Mouse (Mus musculus) activated CD4-positive, CD25-positive, alpha-beta regulatory T cell (primary cell): Measurements from ENCODE around the gene St6galnac4. TPM values are rescaled to one million over a fixed set of nuclear protein-coding genes. Genes with fewer than 3 reads are reported as not detected.

ENCODE experiments used
- polyA plus RNA-seq, 2 experiments: library from polyadenylated mRNA; unstranded; fragments of 100-300 nt; shearing (Covaris generic); gene quantifications; one replicate each; pipeline ENCODE4 v1.2.1; 2017

Gene St6galnac4
- 10 to 100 TPM; 39.3 to 52.8 TPM for polyA plus RNA-seq

DNA sequence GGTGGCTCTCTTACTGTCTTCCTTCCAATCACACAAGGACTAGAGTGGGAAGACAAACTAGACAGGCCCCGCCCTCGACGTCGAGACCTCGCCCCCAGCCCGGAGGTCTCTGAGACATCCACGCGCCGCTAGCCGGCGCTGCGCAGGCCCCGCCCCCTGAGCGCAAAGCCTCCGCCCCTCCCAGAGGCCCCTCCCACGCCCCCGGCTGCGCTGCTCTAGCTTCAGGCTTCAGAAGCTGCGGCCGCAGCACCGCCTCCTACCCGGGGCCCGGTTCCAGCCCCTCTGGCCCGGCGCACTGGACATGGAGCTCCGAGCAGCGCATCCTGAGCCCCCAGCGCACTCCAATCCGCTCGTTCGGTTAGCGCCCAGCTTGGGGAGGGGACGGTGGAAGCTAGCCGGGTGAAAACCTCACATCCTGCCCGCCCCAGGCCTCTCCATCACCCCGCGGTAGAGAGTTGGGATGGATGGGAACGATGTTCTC, at the start of gene St6galnac4:
Gene St6galnac4 (plus strand): TSS at position 225 of the 481 bp plus-strand sequence.

DNA sequence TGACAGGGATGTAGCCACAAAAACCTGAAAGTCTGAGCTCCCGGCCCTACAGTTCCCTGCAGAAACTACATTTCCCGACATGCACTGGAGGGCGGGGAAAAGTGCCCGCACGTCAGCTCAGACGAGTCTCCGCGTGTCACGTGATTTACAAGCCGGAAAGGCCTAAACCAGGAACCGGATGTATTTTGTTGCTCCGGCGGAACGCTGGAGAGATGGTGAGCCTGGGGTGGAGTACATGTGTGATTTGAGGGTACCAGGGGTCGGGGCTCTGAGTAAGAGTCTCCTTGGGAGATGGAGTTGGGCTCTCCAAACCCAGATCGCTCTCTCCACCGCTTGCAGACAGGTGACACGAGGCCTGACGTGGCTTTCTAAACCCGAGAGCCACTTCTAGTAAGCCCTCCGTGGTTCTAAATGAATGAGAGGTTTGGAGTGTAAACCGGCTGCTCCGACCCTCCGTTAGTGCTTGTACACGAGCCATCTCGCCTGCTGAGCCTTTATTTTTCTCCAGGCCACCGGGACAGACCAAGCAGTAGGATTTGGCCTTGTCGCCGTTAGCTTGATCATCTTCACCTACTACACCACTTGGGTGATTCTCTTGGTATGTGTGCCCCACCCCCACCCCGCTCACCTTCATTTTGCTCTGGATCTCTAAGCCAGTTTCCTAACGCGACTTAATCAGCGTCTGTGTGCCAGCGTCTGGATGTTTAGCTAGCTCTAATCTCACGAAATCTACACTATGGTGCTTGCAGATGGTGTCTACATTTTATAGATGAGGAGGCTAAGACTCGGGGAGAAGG, 16.0 kb upstream of the St6galnac4 start, which contains the start of gene Dpm2:
Gene Dpm2 (plus strand): TSS at position 161 of the 797 bp plus-strand sequence.

DNA sequence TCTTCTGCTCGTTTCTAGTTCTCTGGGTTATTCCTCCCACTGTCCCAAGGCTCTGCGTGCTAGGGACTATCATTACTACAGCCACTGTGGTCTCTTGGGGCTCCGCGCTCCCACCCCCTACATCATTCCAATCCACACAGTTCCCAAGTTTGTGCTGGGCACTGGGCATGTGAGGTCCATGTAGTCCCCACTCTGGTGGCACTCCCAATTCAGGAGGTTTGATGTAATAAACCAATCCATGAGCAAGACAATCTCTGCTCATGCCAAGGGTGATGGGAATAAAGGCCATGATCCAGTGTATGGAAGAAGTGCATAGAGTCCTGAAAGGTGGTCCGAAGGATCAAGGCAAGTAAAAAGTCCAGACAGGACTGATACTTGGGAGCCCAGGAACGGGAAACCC, 12.4 kb upstream of the St6galnac4 start, which contains the start of gene Pip5kl1:
Gene Pip5kl1 (plus strand): TSS at position 301 of the 400 bp plus-strand sequence.

DNA sequence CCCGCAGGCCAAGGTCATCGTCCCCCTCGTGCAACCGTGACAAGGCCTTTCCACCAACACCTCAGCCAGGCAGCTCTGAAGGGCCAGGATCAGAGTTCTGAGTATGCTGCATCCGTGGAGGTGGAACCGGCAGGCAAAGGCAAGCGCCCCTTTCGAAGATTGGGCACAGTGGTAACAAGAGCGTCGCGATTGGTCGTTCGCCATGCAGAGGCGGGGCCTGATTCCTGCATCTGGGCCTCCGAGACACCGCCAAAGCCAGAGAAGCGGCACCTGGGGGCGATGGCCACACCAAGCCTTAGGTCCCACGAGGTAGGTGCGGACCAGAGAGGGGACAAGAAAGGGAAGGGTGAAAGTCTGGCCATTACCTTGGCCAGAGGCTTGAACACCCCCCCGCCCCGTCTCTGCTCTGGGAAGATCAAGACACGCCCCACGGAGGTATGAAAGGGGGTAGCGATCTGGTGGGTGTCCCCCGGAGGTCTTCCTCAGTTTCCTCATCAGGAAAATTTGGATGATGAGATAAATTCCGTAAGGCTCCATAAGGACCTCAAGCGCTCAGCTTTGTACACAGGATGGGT, 11.2 kb upstream of the St6galnac4 start, which contains the start of gene 9430097D07Rik:
Gene 9430097D07Rik (minus strand): TSS at position 99 of the 575 bp plus-strand sequence.

DNA sequence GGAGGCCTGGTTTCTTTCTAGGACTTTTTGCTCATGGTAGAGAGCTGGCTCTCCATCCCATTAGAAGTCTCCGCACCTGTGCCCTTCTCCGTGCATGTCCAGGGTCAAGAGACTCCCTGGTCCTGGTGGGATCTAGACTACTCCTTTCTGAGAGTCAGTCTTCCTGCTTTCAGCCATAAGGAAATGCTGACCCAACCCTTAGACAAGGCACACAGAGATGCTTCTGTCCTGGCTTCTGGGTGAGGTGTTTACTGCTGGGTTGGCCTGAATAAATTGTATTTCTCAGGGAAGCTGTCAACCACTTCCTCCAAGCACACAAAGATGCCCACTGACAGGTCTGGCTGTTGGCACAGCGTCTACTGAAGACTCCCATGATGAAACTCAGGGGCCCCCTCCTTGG, 12.5 kb downstream of the St6galnac4 start, which contains the start of gene St6galnac6:
Gene St6galnac6 (plus strand): TSS at position 301 of the 400 bp plus-strand sequence.

DNA sequence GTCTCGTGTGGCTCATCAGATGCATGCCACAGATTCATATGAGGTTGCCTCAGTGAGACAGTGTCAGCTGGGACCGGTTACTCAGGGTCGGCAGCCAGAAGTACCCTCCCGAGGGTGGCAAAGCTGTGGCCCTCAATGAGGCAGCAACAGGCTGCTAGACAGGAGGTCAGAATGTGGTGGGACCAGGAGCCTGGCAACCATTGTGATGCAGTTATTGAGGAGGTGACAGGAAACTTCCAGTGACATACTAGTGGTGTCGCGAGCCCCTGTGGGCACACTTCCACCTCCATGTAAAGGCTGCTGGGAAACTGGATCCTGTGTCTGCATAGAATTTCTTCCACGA, 34.6 kb downstream of the St6galnac4 start, which contains the start of gene Ak1:
Gene Ak1 (plus strand): TSS at position 242 of the 343 bp plus-strand sequence.

DNA sequence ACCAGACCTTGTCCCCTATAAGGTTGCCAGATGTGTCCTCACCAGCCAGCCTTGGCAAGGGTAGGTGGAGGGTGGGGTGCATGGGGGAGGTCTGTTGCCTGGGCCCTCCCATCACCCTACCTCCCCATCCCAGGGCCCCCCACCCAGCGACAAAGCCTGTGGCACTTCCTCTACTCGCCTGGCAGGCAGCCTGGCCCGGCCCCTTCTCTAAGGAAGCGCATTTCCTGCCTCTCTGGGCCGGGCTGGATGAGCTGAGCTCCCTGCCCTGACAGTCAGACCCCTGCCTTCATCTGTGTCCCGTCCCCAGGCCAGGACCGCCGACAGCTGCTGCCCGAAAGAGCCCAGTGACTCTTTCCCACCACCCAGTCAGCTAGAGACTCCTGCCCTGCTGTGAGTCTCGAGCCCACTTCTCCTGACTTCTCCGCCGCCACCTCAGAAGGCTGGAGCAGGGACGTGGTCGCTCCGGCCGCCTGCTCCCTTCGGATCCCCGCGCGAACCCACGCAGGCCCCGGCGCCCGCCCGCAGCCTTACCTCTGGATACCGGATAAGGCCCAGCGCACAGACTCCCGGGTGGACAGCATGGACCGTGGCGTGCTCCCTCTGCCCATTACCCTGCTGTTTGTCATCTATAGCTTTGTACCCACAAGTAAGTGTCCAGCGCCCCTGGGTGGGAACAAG, 59.6 kb downstream of the St6galnac4 start, which contains the start of gene Eng:
Gene Eng (plus strand): TSS at position 217 of the 678 bp plus-strand sequence.

Other genes with a start within 250 kb of the St6galnac4 start
- gene Ciz1, start 234.8 kb upstream of the St6galnac4 start, polyA plus RNA-seq, result 10 to 100 TPM; 66.8 to 80.0 TPM
- under 1 TPM in 1 of 2 experiments, not detected in 1; 0.09 TPM for gene Dnm1, start 233.8 kb upstream of the St6galnac4 start, polyA plus RNA-seq
- 100 to 1,000 TPM in 1 of 2 experiments, 10 to 100 TPM in 1; 98.1 to 113 TPM for gene 1110008P14Rik, start 205.2 kb upstream of the St6galnac4 start, polyA plus RNA-seq
- gene Lcn2, start 198.8 kb upstream of the St6galnac4 start, polyA plus RNA-seq, result not detected
- gene Ptges2, start 191.2 kb upstream of the St6galnac4 start, polyA plus RNA-seq, result 10 to 100 TPM; 13.0 to 23.5 TPM
- gene Naif1, start 136.6 kb upstream of the St6galnac4 start, polyA plus RNA-seq, result 1 to 10 TPM; 6.9 to 7.4 TPM
- gene Slc25a25, start 135.7 kb upstream of the St6galnac4 start, polyA plus RNA-seq, result 10 to 100 TPM; 11.6 to 15.5 TPM
- gene Fam102a, start 51.8 kb upstream of the St6galnac4 start, polyA plus RNA-seq, result 100 to 1,000 TPM; 118 to 128 TPM
- 100 to 1,000 TPM; 117 to 126 TPM for gene Dpm2, start 16.2 kb upstream of the St6galnac4 start, polyA plus RNA-seq
- under 1 TPM in 1 of 2 experiments, not detected in 1; 0.52 TPM for gene Pip5kl1, start 12.3 kb upstream of the St6galnac4 start, polyA plus RNA-seq
- not detected for gene 9430097D07Rik, start 11.4 kb upstream of the St6galnac4 start, polyA plus RNA-seq
- gene St6galnac6, start 12.6 kb downstream of the St6galnac4 start, polyA plus RNA-seq, result 1 to 10 TPM; 5.8 to 6.5 TPM
- under 1 TPM in 1 of 2 experiments, not detected in 1; 0.13 TPM for gene Ak1, start 34.7 kb downstream of the St6galnac4 start, polyA plus RNA-seq
- under 1 TPM in 1 of 2 experiments, not detected in 1; 0.80 TPM for gene Eng, start 59.5 kb downstream of the St6galnac4 start, polyA plus RNA-seq
- 10 to 100 TPM; 11.0 to 16.7 TPM for gene Fpgs, start 117.0 kb downstream of the St6galnac4 start, polyA plus RNA-seq
- 100 to 1,000 TPM; 173 to 181 TPM for gene Cdk9, start 126.0 kb downstream of the St6galnac4 start, polyA plus RNA-seq
- 100 to 1,000 TPM; 105 to 112 TPM for gene Sh2d3c, start 134.0 kb downstream of the St6galnac4 start, polyA plus RNA-seq
- under 1 TPM; 0.48 to 0.95 TPM for gene 6330409D20Rik, start 153.9 kb downstream of the St6galnac4 start, polyA plus RNA-seq
- 10 to 100 TPM; 69.8 to 78.7 TPM for gene Tor2a, start 170.1 kb downstream of the St6galnac4 start, polyA plus RNA-seq
- gene Ttc16, start 188.5 kb downstream of the St6galnac4 start, polyA plus RNA-seq, result 1 to 10 TPM in 1 of 2 experiments, under 1 TPM in 1; 0.79 to 3.5 TPM
- gene Ptrh1, start 188.7 kb downstream of the St6galnac4 start, polyA plus RNA-seq, result 1 to 10 TPM; 2.9 to 4.3 TPM
- gene Cfap157, start 197.3 kb downstream of the St6galnac4 start, polyA plus RNA-seq, result under 1 TPM; 0.15 to 0.39 TPM